Mouse (Mus musculus): Measurements from ENCODE around the gene Ppp1r14a. TPM values are rescaled to one million over a fixed set of nuclear protein-coding genes. Genes with fewer than 3 reads are reported as not detected.

The Ppp1r14a gene
- polyA plus RNA-seq, 1 experiment from 2014 or later: 56.7 TPM

DNA sequence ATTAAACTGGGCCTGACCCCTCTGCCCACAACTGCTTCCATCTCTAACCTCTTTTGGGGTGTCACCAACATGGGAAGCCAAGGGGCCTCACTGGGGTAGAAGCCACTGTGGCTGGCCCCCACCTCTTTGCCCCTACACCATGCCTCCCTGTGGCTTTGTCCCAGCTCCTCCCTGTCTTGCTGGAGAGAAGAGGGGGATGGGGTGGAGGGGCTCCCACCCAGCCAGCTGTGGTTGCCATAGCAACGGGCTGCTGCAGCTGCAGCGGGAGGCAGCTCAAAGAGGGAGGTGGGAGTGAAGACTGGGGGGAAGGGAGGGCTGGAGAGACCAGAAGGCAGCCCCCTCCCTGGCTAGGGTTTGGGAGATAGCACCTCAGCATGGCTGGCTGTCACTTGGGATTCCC lies 28.4 kb downstream of the Ppp1r14a start:
- no peak overlapping the region for H3K9ac ChIP-seq
- H3K9me3 ChIP-seq: no peaks in the 10 kb centered on the region
- no peaks in the 10 kb centered on the region for H3K36me3 ChIP-seq
- WGBS: 0% methylated on average over 2 of the region's 2 CpGs
- no peak overlapping the region for H3K4me3 ChIP-seq (replicated peaks)
- H3K27ac ChIP-seq: peak overlapping the region; percentile 82
- no peaks in the 10 kb centered on the region for H3K27me3 ChIP-seq (replicated peaks)
- H3K4me1 ChIP-seq: peaks cover 50% of the 10 kb centered on the region
- ATAC-seq (ENCODE audit: insufficient read depth, low FRiP score, low read depth): peak; percentile 20; the same call in 1 of the 2 replicates
- H3K4me2 ChIP-seq: peak overlapping the region; percentile 44

GRCm38 (mm10) chr7:29318115-29318911 lies 29.2 kb downstream of the Ppp1r14a start:
- no peak overlapping the region for H3K9ac ChIP-seq
- WGBS: 11% methylated on average over 18 of the region's 18 CpGs
- H3K4me3 ChIP-seq (replicated peaks): peak overlapping the region; percentile 27
- H3K36me3 ChIP-seq: no peaks in the 10 kb centered on the region
- no peaks in the 10 kb centered on the region for H3K9me3 ChIP-seq
- peak; percentile 33; the same call in 1 of the 2 replicates for ATAC-seq (ENCODE audit: insufficient read depth, low FRiP score, low read depth)
- peaks cover 47% of the 10 kb centered on the region for H3K4me1 ChIP-seq
- peak overlapping the region; percentile 44 for H3K4me2 ChIP-seq
- H3K27me3 ChIP-seq (replicated peaks): no peaks in the 10 kb centered on the region
- H3K27ac ChIP-seq: peak overlapping the region; percentile 82

- ATAC-seq (ENCODE audit: insufficient read depth, low FRiP score, low read depth): no peak
- Histone ChIP-seq H3K4me1 (peaks cover 47% of the 10 kb centered on the region), H3K9me3 (no peaks in the 10 kb centered on the region), H3K27ac (peak overlapping the region; percentile 82), H3K27me3 (replicated peaks) (no peaks in the 10 kb centered on the region), H3K36me3 (peaks cover 10% of the 10 kb centered on the region; the same call in 1 of the 2 replicates), H3K4me2 (peak overlapping the region; percentile 44), H3K4me3 (replicated peaks) (peak overlapping the region; percentile 27), H3K9ac (no peak overlapping the region)
- 17% methylated on average over 19 of the region's 19 CpGs for WGBS
These were observed 30.5 kb downstream of the Ppp1r14a start for GRCm38 (mm10) chr7:29319337-29320307.

- no peak overlapping the region for H3K4me2 ChIP-seq
- H3K27me3 ChIP-seq (replicated peaks): no peaks in the 10 kb centered on the region
- H3K4me3 ChIP-seq (replicated peaks): no peak overlapping the region
- H3K9me3 ChIP-seq: no peaks in the 10 kb centered on the region
- no peak for ATAC-seq (ENCODE audit: insufficient read depth, low FRiP score, low read depth)
- H3K27ac ChIP-seq: no peak overlapping the region
- WGBS: 73% methylated on average over 6 of the region's 6 CpGs
- H3K36me3 ChIP-seq: peaks cover 46% of the 10 kb centered on the region
- no peaks in the 10 kb centered on the region for H3K4me1 ChIP-seq
- no peak overlapping the region for H3K9ac ChIP-seq
These were observed 38.0 kb downstream of the Ppp1r14a start for GRCm38 (mm10) chr7:29327087-29327486.

DNA sequence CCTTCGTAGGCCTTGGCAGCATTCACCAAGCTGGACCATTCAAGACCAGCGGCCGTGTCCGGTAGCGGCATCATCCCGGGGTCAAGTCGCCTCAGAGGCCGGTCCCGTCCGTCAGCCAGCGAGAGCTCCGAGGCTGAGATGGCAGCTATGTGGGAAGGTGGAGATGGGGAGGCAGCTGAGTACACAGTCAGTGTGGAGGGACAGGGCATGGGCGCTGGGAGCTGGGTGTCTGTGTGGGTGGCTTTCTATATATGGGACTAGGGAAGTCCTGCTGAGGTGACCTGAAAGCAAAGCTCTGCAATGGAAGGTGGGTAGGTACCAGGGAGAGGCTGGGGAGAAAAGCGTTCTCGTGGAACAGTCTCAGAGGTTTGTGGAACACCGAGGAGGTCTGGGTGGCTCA lies 39.9 kb downstream of the Ppp1r14a start:
- WGBS: 92% methylated on average over 16 of the region's 16 CpGs
- Histone ChIP-seq H3K9me3 (no peaks in the 10 kb centered on the region), H3K4me3 (replicated peaks) (no peak overlapping the region), H3K4me2 (no peak overlapping the region), H3K27ac (no peak overlapping the region), H3K36me3 (peaks cover 41% of the 10 kb centered on the region), H3K27me3 (replicated peaks) (no peaks in the 10 kb centered on the region), H3K4me1 (no peaks in the 10 kb centered on the region), H3K9ac (no peak overlapping the region)
- no peak for ATAC-seq (ENCODE audit: insufficient read depth, low FRiP score, low read depth)

- H3K36me3 ChIP-seq: peaks cover 22% of the 10 kb centered on the region; the same call in 1 of the 2 replicates
- no peaks in the 10 kb centered on the region for H3K27me3 ChIP-seq (replicated peaks)
- no peak for ATAC-seq (ENCODE audit: insufficient read depth, low FRiP score, low read depth)
- 64% methylated on average over 7 of the region's 7 CpGs for WGBS
- H3K9ac ChIP-seq: no peak overlapping the region
- H3K9me3 ChIP-seq: no peaks in the 10 kb centered on the region
- no peak overlapping the region for H3K4me3 ChIP-seq (replicated peaks)
- no peak overlapping the region for H3K4me2 ChIP-seq
- H3K4me1 ChIP-seq: no peaks in the 10 kb centered on the region
- H3K27ac ChIP-seq: no peak overlapping the region
These were observed 45.0 kb downstream of the Ppp1r14a start for GRCm38 (mm10) chr7:29334156-29334555.

DNA sequence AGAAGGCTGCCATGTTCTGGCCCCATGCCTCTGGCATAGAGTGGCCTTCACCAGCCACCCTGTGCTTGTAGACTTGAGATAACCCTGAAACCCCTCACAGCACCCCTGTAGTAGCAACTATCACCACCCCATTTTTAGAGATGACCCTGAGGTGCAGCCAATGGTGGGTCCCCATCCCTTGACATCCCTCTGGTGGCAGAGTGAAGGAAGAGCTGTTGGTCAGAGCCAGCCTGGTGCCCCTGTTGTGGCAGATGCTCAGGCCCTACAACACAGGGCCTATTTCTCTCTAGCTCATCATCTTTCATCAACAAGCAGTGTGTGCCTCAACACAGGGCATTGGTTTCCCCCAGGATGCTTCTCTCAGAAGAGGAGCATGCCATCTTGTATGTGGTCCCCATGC lies 46.2 kb downstream of the Ppp1r14a start:
- no peak overlapping the region for H3K4me3 ChIP-seq (replicated peaks)
- ATAC-seq (ENCODE audit: insufficient read depth, low FRiP score, low read depth): no peak
- H3K9ac ChIP-seq: no peak overlapping the region
- H3K36me3 ChIP-seq: peaks cover 17% of the 10 kb centered on the region; the same call in 1 of the 2 replicates
- H3K27me3 ChIP-seq (replicated peaks): no peaks in the 10 kb centered on the region
- H3K4me2 ChIP-seq: no peak overlapping the region
- no peaks in the 10 kb centered on the region for H3K4me1 ChIP-seq
- no peaks in the 10 kb centered on the region for H3K9me3 ChIP-seq
- no peak overlapping the region for H3K27ac ChIP-seq

DNA sequence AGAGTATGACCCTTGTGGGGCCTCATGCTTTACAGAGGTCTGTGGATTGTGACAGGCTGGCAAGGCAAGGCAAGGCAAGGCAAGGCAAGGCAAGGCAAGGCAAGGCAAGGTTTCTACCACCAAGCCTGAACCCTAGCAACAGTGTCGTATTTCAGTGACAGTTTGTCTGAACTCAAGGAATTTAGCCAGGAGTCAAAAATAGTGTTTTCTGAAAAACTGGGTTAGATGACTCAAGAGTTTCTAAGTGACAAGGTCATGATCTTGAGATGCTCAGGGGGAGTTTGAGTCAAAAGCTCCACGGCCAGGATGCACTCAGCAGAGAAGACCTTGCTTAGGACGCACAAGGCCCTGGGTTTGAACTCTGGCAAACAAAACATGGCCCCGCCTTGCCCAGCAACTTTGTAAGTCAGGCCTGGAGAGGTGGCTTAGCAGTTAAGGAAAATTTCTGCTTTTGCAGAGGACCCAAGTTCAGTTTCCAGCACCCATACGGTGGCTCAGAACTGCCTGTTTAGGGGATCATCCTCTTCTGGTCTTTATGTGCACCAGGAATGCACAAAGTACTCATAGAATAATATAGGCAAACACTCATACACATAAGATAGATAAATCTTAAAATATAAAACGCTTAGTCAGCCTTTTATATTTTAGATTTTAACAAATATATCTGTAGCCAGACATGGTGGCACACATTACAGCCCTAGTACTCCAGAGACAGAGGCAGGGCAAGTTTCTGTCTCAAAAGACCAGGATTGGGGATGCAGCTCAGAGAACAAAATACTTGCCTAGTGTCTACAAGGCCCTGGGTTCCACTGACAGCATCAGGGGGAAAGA lies 46.9 kb downstream of the Ppp1r14a start:
- Histone ChIP-seq H3K4me1 (no peaks in the 10 kb centered on the region), H3K27me3 (replicated peaks) (no peaks in the 10 kb centered on the region), H3K9ac (no peak overlapping the region), H3K27ac (no peak overlapping the region), H3K36me3 (peaks cover 18% of the 10 kb centered on the region; the same call in 1 of the 2 replicates), H3K4me3 (replicated peaks) (no peak overlapping the region), H3K9me3 (no peaks in the 10 kb centered on the region), H3K4me2 (no peak overlapping the region)
- WGBS: 73% methylated on average over 6 of the region's 6 CpGs
- no peak for ATAC-seq (ENCODE audit: insufficient read depth, low FRiP score, low read depth)

GRCm38 (mm10) chr7:29336795-29337319 lies 47.7 kb downstream of the Ppp1r14a start:
- 77% methylated on average over 9 of the region's 9 CpGs for WGBS
- H3K9ac ChIP-seq: no peak overlapping the region

DNA sequence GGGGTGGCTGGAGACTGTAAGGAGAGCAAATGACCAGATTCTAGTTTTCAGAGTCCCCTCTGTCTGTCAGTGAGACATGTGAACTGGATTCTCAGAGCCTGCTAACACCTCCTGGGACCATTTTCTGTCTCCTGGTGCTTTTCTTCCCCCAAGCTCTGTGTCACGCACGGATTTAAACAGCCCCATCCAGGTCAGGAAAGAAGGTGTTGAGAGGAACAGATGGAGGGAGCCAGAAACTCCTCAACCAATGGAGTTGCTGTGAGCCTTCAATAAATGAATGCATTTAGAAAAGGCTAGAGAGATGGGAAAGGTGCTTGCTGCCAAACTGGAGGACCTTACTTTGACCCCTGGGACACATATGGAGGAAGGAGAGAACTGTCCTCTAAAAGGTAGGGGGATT lies 48.7 kb downstream of the Ppp1r14a start:
- Histone ChIP-seq H3K9me3 (no peaks in the 10 kb centered on the region), H3K4me3 (replicated peaks) (no peak overlapping the region), H3K9ac (no peak overlapping the region), H3K4me1 (no peaks in the 10 kb centered on the region), H3K27me3 (replicated peaks) (no peaks in the 10 kb centered on the region), H3K27ac (no peak overlapping the region), H3K4me2 (no peak overlapping the region), H3K36me3 (peaks cover 16% of the 10 kb centered on the region; the same call in 1 of the 2 replicates)
- no peak for ATAC-seq (ENCODE audit: insufficient read depth, low FRiP score, low read depth)
- WGBS: 80% methylated on average over 2 of the region's 2 CpGs

More at GRCm38 (mm10) chr7:29336795-29337319, 47.7 kb downstream of the Ppp1r14a start:
- Histone ChIP-seq H3K4me1 (no peaks in the 10 kb centered on the region), H3K27ac (no peak overlapping the region), H3K4me2 (no peak overlapping the region), H3K4me3 (replicated peaks) (no peak overlapping the region), H3K9me3 (no peaks in the 10 kb centered on the region), H3K27me3 (replicated peaks) (no peaks in the 10 kb centered on the region), H3K36me3 (peaks cover 18% of the 10 kb centered on the region; the same call in 1 of the 2 replicates)
- ATAC-seq (ENCODE audit: insufficient read depth, low FRiP score, low read depth): no peak

GRCm38 (mm10) chr7:29338351-29338919 lies 49.3 kb downstream of the Ppp1r14a start:
- WGBS: 81% methylated on average over 9 of the region's 9 CpGs
- H3K36me3 ChIP-seq: peaks cover 16% of the 10 kb centered on the region; the same call in 1 of the 2 replicates
- H3K9ac ChIP-seq: no peak overlapping the region
- no peak overlapping the region for H3K27ac ChIP-seq
- no peaks in the 10 kb centered on the region for H3K4me1 ChIP-seq
- ATAC-seq (ENCODE audit: insufficient read depth, low FRiP score, low read depth): no peak; the same call in 1 of the 2 replicates
- H3K9me3 ChIP-seq: no peaks in the 10 kb centered on the region
- H3K27me3 ChIP-seq (replicated peaks): no peaks in the 10 kb centered on the region
- H3K4me3 ChIP-seq (replicated peaks): no peak overlapping the region
- no peak overlapping the region; the same call in 1 of the 2 replicates for H3K4me2 ChIP-seq
